Mouse (Mus musculus): ENCODE measurements at regions not wholly inside any gene's neighbourhood (a gene's known extent, or its start where the extent isn't known, plus 50 kb on each side); places are given as distances from the start of the nearest gene placed in this dataset.

DNA sequence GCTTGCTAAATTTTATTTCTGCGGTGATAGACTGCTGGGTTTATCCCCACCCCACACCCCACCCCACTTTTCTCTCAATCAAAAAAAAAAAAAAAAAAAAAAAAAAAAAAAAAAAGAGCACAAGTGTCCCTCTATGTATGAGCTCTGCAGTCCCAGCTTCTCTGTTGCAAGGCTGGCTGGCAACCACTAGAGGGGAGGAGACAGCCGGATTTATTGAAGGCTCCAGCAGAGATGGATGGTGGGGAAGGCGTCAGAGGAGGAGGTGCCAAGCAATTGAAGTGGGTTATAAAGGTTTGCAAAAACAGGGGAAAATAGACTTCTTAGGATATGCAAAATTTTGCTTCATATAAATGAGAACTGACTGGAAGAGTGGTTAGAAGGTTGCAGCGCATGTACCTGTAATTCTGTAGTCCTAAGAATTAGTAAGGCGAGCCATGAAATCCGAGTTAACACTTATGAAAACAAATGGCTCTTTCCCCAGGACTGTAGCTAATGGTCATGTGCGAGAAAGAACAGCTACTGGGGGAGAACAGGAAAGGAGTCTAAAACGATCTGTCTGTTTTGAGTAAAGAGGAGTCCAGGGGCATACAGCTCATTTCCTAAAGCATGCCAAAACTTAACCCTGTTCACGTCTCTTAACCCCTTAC, 885.1 kb upstream of the Pou3f3 start:
- peaks cover 60% of the 10 kb centered on the region for H3K4me1 ChIP-seq
- peak overlapping the region; percentile 29; the same call in 1 of the 2 replicates for H3K4me3 ChIP-seq
- peak; percentile 70 for DNase-seq (ENCODE audit: low spot score)
- no peaks in the 10 kb centered on the region for H3K27me3 ChIP-seq (ENCODE audit: low read depth, poor library complexity, severe bottlenecking)
- WGBS = 22% methylated on average over 9 of the region's 9 CpGs
- H3K27ac ChIP-seq (replicated peaks) = peak overlapping the region; percentile 67
- no peaks in the 10 kb centered on the region for H3K36me3 ChIP-seq
- H3K9me3 ChIP-seq (replicated peaks) = no peaks in the 10 kb centered on the region

DNA sequence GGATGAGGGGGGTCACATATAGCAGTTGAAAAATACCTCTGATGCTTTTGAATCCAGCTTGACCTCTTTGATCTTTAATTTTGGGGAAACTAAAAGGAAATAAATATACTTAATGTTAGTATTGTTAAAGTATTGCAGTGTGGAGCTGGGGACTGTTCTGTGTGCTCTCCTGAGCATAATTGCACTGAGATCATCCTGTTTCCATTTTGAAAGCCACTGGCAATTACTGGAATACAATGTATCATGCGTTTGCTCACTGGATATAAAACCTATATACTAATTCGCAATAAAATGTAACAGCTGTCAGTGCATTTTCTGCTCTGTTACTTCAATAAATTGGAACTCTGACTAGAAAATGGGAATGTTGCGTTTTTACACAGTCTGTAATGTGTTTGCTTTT, 884.4 kb upstream of the Pou3f3 start:
- H3K36me3 ChIP-seq = no peaks in the 10 kb centered on the region
- H3K4me3 ChIP-seq = no peak overlapping the region
- H3K4me1 ChIP-seq = peaks cover 62% of the 10 kb centered on the region
- no peaks in the 10 kb centered on the region for H3K27me3 ChIP-seq (ENCODE audit: low read depth, poor library complexity, severe bottlenecking)
- H3K27ac ChIP-seq (replicated peaks) = peak overlapping the region; percentile 67; the same call in 1 of the 2 replicates
- no peak for DNase-seq (ENCODE audit: low spot score)
- WGBS = 88% methylated on average over 3 of the region's 3 CpGs
- no peaks in the 10 kb centered on the region for H3K9me3 ChIP-seq (replicated peaks)

DNA sequence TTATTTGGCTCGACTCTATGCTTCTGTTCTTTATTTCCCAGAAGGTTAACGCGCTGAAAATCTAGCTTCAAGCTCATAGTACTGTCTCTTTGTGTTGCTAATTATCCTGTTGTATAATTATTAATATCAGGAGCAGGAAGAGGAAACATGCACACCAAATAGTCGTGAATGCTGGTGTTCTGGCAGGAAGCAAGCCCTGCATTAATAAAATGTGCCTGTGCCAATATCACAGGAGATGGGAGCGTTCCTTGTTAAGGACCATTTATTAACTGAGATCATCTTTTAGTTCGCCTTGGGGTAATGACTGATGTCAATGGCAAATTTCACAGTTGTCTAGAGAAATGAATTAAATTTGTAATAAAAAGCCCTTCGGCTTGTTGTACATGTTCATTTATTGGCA, 883.5 kb upstream of the Pou3f3 start:
- Histone ChIP-seq H3K4me3 (no peak overlapping the region), H3K36me3 (no peaks in the 10 kb centered on the region), H3K27ac (replicated peaks) (0 out of 2 replicates have a peak overlapping the region, but pooled peaks have one; percentile 13), H3K9me3 (replicated peaks) (no peaks in the 10 kb centered on the region), H3K27me3 (ENCODE audit: low read depth, poor library complexity, severe bottlenecking) (no peaks in the 10 kb centered on the region), H3K4me1 (peaks cover 62% of the 10 kb centered on the region)
- no peak for DNase-seq (ENCODE audit: low spot score)
- WGBS = 78% methylated on average over 7 of the region's 7 CpGs

DNA sequence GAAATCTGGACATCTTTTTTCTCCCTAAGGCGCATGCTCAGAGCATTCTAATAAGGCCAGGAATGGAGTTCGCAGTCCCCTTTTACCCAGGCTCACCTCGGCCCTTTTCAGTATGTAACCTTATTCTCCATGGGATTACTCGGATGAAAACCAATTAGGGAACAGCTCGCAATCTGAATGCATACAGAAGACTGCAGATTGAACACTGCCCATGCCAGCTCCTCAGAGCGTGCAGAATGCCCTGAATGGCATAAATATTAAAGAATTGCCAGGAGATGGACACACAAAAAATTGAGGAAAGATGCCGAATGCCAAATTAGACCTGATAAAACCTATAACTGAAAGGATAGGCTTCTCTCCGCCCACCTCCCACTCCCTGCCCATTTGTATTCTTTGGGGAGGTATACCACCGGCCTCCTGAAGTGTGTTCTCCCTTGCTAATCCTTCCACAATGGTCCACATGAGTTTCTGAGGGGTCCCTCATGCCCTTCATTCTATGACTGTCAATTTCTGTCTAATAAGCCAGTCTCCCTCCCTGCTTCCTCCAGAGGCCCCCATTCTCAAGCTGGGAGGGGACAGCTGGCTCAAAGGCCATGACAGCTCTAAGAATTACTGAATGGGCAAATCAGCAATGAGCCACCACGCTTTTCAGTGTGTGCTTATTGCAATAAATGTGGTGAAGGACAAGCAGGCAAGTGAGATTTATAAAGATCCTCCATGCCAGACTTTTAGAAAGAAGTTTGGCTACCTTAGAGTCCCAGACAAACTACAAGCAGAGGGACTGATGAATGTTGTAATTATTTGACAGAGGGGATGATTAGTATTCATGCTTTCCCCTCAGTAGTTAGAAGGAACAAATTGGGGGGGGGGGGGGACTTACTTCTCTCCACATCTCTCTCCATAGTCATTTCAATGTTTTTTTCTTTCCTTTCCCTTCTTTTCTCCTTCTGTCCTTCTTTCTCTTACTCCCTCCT, 881.2 kb upstream of the Pou3f3 start:
- Histone ChIP-seq H3K36me3 (no peaks in the 10 kb centered on the region), H3K4me3 (peak overlapping the region; percentile 0; the same call in 1 of the 2 replicates), H3K9me3 (replicated peaks) (no peaks in the 10 kb centered on the region), H3K27me3 (ENCODE audit: low read depth, poor library complexity, severe bottlenecking) (no peaks in the 10 kb centered on the region), H3K27ac (replicated peaks) (peak overlapping the region; percentile 72), H3K4me1 (peaks cover 59% of the 10 kb centered on the region)
- WGBS = 33% methylated on average over 10 of the region's 10 CpGs
- peak; percentile 64 for DNase-seq (ENCODE audit: low spot score)

DNA sequence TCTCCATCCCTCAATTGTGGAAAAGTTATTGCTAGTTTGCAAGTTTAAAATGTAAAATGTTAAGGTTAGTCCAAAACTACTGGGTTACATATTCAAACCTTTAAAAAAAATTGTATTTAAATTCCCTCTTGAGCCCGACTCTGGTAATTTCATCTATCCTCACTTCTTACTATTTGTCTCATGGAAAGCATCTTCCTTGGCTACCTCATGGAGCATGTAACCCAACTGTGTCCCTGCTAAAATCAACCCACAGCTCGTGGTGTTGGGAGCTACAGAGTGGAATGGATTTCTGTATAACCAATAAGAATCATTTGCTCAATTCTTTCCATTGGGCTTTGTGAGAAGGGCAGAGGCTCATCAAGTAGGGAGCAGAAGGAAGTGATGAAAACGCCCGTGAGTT, 880.5 kb upstream of the Pou3f3 start:
- Histone ChIP-seq H3K4me1 (peaks cover 54% of the 10 kb centered on the region), H3K36me3 (no peaks in the 10 kb centered on the region), H3K27ac (replicated peaks) (peak overlapping the region; percentile 72), H3K9me3 (replicated peaks) (no peaks in the 10 kb centered on the region), H3K4me3 (no peak overlapping the region; the same call in 1 of the 2 replicates), H3K27me3 (ENCODE audit: low read depth, poor library complexity, severe bottlenecking) (no peaks in the 10 kb centered on the region)
- WGBS = 87% methylated on average over 4 of the region's 4 CpGs
- no peak for DNase-seq (ENCODE audit: low spot score)

DNA sequence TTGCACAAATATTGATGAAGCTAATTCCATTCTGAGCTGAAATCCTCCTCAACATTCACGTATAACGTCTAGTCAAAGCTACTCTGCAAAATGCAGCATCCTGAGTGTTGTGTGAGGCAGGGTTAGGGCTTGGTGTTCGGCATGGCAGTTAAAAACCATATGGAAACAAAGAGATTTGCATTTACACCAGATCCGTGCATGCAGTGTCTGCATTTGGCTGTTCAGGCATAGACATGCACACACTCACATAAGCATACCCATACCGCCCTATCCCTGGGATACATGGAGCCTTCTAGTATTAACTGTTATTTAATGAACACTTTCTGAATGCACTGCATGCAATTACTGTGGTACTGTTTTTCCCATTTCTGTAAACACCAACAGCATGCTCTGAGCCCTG, 872.8 kb upstream of the Pou3f3 start:
- DNase-seq (ENCODE audit: low spot score) = no peak
- no peaks in the 10 kb centered on the region for H3K27me3 ChIP-seq (ENCODE audit: low read depth, poor library complexity, severe bottlenecking)
- H3K36me3 ChIP-seq = no peaks in the 10 kb centered on the region

DNA sequence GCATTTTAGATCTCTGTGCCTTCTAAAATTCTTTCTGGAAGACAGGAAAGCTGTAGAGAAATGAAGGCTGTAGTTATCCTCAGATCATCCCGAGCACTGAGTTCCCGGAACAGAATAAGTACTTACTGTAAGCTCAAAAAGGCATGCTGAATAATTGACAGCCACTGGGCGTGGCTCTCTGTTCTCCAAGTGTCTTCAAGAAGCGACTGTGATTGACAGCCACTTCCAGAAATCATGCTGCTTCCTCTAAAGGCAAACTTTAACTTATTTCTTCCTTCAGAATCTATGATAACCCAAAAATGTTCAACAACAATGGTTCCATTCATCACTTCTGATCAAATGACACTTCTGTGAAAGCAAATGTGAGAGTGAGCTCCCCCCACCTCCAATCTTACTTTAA, 870.3 kb upstream of the Pou3f3 start:
- DNase-seq (ENCODE audit: low spot score) = no peak
- Histone ChIP-seq H3K27me3 (ENCODE audit: low read depth, poor library complexity, severe bottlenecking) (no peaks in the 10 kb centered on the region), H3K4me3 (no peak overlapping the region), H3K9me3 (replicated peaks) (no peaks in the 10 kb centered on the region), H3K4me1 (no peaks in the 10 kb centered on the region), H3K27ac (replicated peaks) (no peak overlapping the region), H3K36me3 (no peaks in the 10 kb centered on the region)
- 84% methylated on average over 4 of the region's 4 CpGs for WGBS

More for the DNA sequence above, 872.8 kb upstream of the Pou3f3 start:
- no peaks in the 10 kb centered on the region for H3K9me3 ChIP-seq (replicated peaks)
- H3K4me1 ChIP-seq = no peaks in the 10 kb centered on the region
- 89% methylated on average over 5 of the region's 5 CpGs for WGBS
- no peak overlapping the region for H3K4me3 ChIP-seq
- H3K27ac ChIP-seq (replicated peaks) = no peak overlapping the region

DNA sequence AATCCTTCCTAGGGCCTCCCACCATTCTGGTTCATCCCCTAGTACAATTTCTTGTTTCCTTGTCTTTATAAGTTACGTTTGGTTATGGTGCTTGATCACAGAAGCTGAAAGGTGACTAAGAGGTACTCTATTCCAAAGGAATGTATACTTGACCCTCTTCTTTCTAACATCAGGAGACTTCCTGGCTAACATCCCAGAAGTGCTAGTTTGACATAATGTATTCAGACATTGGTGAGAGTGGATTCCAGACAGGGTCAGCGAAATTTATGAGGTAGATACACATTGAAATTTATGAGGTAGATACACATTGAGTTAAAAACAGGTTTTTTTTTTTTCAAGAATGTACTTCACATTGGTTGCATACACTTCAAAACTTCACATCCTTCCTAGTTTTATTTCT, 863.9 kb upstream of the Pou3f3 start:
- Histone ChIP-seq H3K4me3 (no peak overlapping the region), H3K27me3 (ENCODE audit: low read depth, poor library complexity, severe bottlenecking) (no peaks in the 10 kb centered on the region), H3K9me3 (replicated peaks) (no peaks in the 10 kb centered on the region), H3K4me1 (no peaks in the 10 kb centered on the region), H3K27ac (replicated peaks) (no peak overlapping the region), H3K36me3 (no peaks in the 10 kb centered on the region)
- no peak for DNase-seq (ENCODE audit: low spot score)
- 82% methylated on average over 2 of the region's 2 CpGs for WGBS
